ENCODE assay signal across 14 mouse cellular contexts in genomic region chr6:146208983-146209382, GRCm38 (mm10).
DNase-seq lines count a peak whose midpoint lies in the region; ATAC-seq and TF ChIP-seq lines count a peak whose summit lies in the region.
"Had no signal": no experiment of that assay in that cellular context is flagged by ENCODE, and none has a peak within 500 bp of the region (broad histone marks: within the 10 kb centered on the region; RNA-seq: fewer than 3 reads in every experiment).

No protein-coding gene starts in this region.

- no peaks in the 10 kb centered on the region for H3K4me1 ChIP-seq in cerebellum, adult 2 months (ENCODE audit: control insufficient read depth, insufficient read depth, low read length)
- H3K4me1 ChIP-seq: intestine, embryonic 15.5 days; midbrain, embryonic 12.5 days had no signal

- H3K4me3 ChIP-seq in cerebellum, adult 2 months (replicated peaks; ENCODE audit: insufficient read depth, low read depth, low read length): no peak overlapping the region
- no peak overlapping the region for H3K4me3 ChIP-seq in left cerebral cortex, adult 2 months
- H3K4me3 ChIP-seq: erythroblast, embryonic 14.5 days; intestine, embryonic 15.5 days; limb, embryonic 12.5 days; midbrain, embryonic 12.5 days had no signal

- TF ChIP-seq POLR2A in cerebellum, adult 2 months (IDR thresholded peaks at IDR 0.05; ENCODE audit: borderline replicate concordance, insufficient read depth, low read length): no peak

- DNase-seq in adrenal gland, adult (ENCODE audit: inconsistent age in 2 of 2, low spot score in 1 of 2): peak; percentile 32 to 44
- DNase-seq in adrenal gland, adult 18-20 months (ENCODE audit: low spot score in 2 of 2): no peak
- DNase-seq in heart, postnatal 4 days: peak; percentile 39
- DNase-seq in lung, postnatal 10 days: peak; percentile 29
- DNase-seq in cerebellum, adult 2 months: no peak
- no peak for DNase-seq in left cerebral cortex, adult 2 months (ENCODE audit: extremely low spot score in 1 of 2, low spot score in 2 of 2)
- DNase-seq in ovary, postnatal 10 days (ENCODE audit: low spot score): no peak
- DNase-seq: cerebellum, postnatal 36 days; thymus, postnatal 36 days had no signal

- no peaks in the 10 kb centered on the region for H3K27me3 ChIP-seq in cerebellum, adult 2 months (ENCODE audit: control insufficient read depth, insufficient read depth, low read length)
- H3K27me3 ChIP-seq: intestine, embryonic 15.5 days; limb, embryonic 12.5 days; midbrain, embryonic 12.5 days had no signal

- 73% methylated on average over 6 of the region's 6 CpGs for WGBS in cerebellum, adult 2 months

- H3K27ac ChIP-seq in cerebellum, adult 2 months (ENCODE audit: insufficient read depth, low read length): no peak overlapping the region
- no peak overlapping the region for H3K27ac ChIP-seq in left cerebral cortex, adult 2 months
- H3K27ac ChIP-seq: intestine, embryonic 15.5 days; limb, embryonic 12.5 days; midbrain, embryonic 12.5 days had no signal

- no peak for TF ChIP-seq CTCF in cerebellum, adult 2 months (IDR thresholded peaks at IDR 0.05; ENCODE audit: borderline replicate concordance, insufficient read depth, low read depth, low read length)
- TF ChIP-seq CTCF in left cerebral cortex, adult 2 months (IDR thresholded peaks at IDR 0.05): no peak

- intact Hi-C loops in left cerebral cortex, adult 2 months (cut with DNase I): no loop called here

- ATAC-seq in granulocyte monocyte progenitor cell, adult 5-6 weeks (replicated peaks; ENCODE audit: poor library complexity, severe bottlenecking): peak; percentile 69
- ATAC-seq: intestine, embryonic 15.5 days had no signal

Comparison
In these comparisons a context has a peak if more than half of its experiments do, and no peak if none do; other contexts are left out.
1. DNase-seq: peak in adrenal gland, adult (2 of 2), heart, postnatal 4 days (single experiment) and lung, postnatal 10 days (single experiment); none in adrenal gland, adult 18-20 months (0 of 2), cerebellum, adult 2 months (0 of 2), left cerebral cortex, adult 2 months (0 of 2) and ovary, postnatal 10 days (single experiment).